Mouse (Mus musculus) granulocyte monocyte progenitor cell, adult 5-6 weeks (primary cell): ENCODE measurements at regions not wholly inside any gene's neighbourhood (a gene's known extent, or its start where the extent isn't known, plus 50 kb on each side); places are given as distances from the start of the nearest gene placed in this dataset.

Experiments used
- ATAC-seq: replicated peaks from 2 replicates; pipeline ENCODE4 v1.8.0; 2016; ENCODE audit warnings: mild to moderate bottlenecking, moderate TSS enrichment, inconsistent platforms; ENCODE audit not compliant: poor library complexity, severe bottlenecking

- ATAC-seq = no peak
These were observed 130.6 kb upstream of the Mid1 start for GRCm38 (mm10) chrX:169554359-169554758.

GRCm38 (mm10) chrX:169552851-169553250 is 132.1 kb upstream of the Mid1 start:
- no peak for ATAC-seq

GRCm38 (mm10) chrX:169544037-169544436 is 141.0 kb upstream of the Mid1 start:
- no peak for ATAC-seq

- peak; percentile 70 for ATAC-seq
These were observed 176.8 kb upstream of the Mid1 start for GRCm38 (mm10) chrX:169508229-169508628.

- ATAC-seq = no peak
These were observed 173.4 kb upstream of the Hccs start for GRCm38 (mm10) chrX:169493577-169493976.

- ATAC-seq = no peak
These were observed 153.3 kb upstream of the Hccs start for GRCm38 (mm10) chrX:169473518-169473917.

GRCm38 (mm10) chrX:169470715-169471114 is 150.5 kb upstream of the Hccs start:
- ATAC-seq = no peak

- ATAC-seq = no peak
These were observed 130.0 kb upstream of the Hccs start for GRCm38 (mm10) chrX:169450159-169450558.

- ATAC-seq = no peak
These were observed 119.4 kb upstream of the Hccs start for GRCm38 (mm10) chrX:169439546-169439945.

GRCm38 (mm10) chrX:169438626-169439025 is 118.5 kb upstream of the Hccs start:
- no peak for ATAC-seq

GRCm38 (mm10) chrX:169433903-169434302 is 113.7 kb upstream of the Hccs start:
- ATAC-seq = peak; percentile 98

GRCm38 (mm10) chrX:169396825-169397224 is 76.7 kb upstream of the Hccs start:
- peak; percentile 68; the same call in 1 of the 2 replicates for ATAC-seq

GRCm38 (mm10) chrX:169386640-169387039 is 66.5 kb upstream of the Hccs start:
- no peak for ATAC-seq
